Mouse (Mus musculus) liver, embryonic 11.5 days (tissue): Measurements from ENCODE around the gene Fam186b. TPM values are rescaled to one million over a fixed set of nuclear protein-coding genes. Genes with fewer than 3 reads are reported as not detected.
A peak's percentile ranks its signal among the peaks of the same experiment; 100 is the strongest.

Source experiments
- ATAC-seq: fragments of 200-750 bp; cut with Nextera tagmentation; replicated peaks from 2 replicates; pipeline ENCODE4 v1.8.0; 2017; ENCODE audit warnings: moderate number of reproducible peaks, mild to moderate bottlenecking, moderate TSS enrichment, moderate library complexity; ENCODE audit not compliant: low FRiP score
- DNase-seq: peaks from one replicate; pipeline ENCODE4 v3.0.0-alpha.2; 2017; ENCODE audit warnings: low spot score
- H3K27ac ChIP-seq: fragments of 300-500 bp; sonication (generic); 2 replicates; pipeline ENCODE4 v1.5.1; 2014; ENCODE audit warnings: mild to moderate bottlenecking, low read depth, low read length, control low read depth
- H3K27me3 ChIP-seq: fragments of 300-500 bp; sonication (generic); replicated peaks from 2 replicates; pipeline ENCODE4 v1.6.1; 2014; ENCODE audit warnings: low read length, mixed read lengths; ENCODE audit not compliant: control insufficient read depth, insufficient read depth
- H3K36me3 ChIP-seq: fragments of 300-500 bp; sonication (generic); 2 replicates; pipeline ENCODE4 v1.6.1; 2014; ENCODE audit warnings: mild to moderate bottlenecking, low read length, moderate library complexity, mixed read lengths; ENCODE audit not compliant: control insufficient read depth, insufficient read depth
- H3K4me1 ChIP-seq: fragments of 300-500 bp; sonication (generic); replicated peaks from 2 replicates; pipeline ENCODE4 v1.6.1; 2014; ENCODE audit warnings: low read length, mixed read lengths; ENCODE audit not compliant: control insufficient read depth, insufficient read depth
- H3K4me2 ChIP-seq: fragments of 300-500 bp; sonication (generic); 2 replicates; pipeline ENCODE4 v1.6.1; 2014; ENCODE audit warnings: mild to moderate bottlenecking, control low read depth, moderate library complexity
- H3K4me3 ChIP-seq: fragments of 300-500 bp; sonication (generic); 2 replicates; pipeline ENCODE4 v1.5.1; 2014; ENCODE audit warnings: low read depth, low read length, control low read depth
- H3K9ac ChIP-seq: fragments of 300-500 bp; sonication (generic); 2 replicates; pipeline ENCODE4 v1.6.1; 2014; ENCODE audit warnings: low read depth, low read length, control low read depth
- H3K9me3 ChIP-seq: fragments of 300-500 bp; sonication (generic); 2 replicates; pipeline ENCODE4 v1.6.1; 2016; ENCODE audit warnings: low read length, inconsistent platforms, mixed read lengths; ENCODE audit not compliant: control insufficient read depth
- WGBS: fragments of 180-500 bp; shearing (Covaris S2); extraction: QIAGEN DNeasy Blood & Tissue Kit; methylation state at CpG from one replicate; pipeline ENCODE4 v1.1.7; 2014; 5-methylcytosine and 5-hydroxymethylcytosine counted together
- polyA plus RNA-seq: library from polyadenylated mRNA; unstranded; fragments of >200 nt; fragmentation: Nextera tagmentation; extraction: Ambion mirVana; gene quantifications from 2 replicates; pipeline ENCODE4 v1.2.1, GENCODE M21; 2014

Fam186b gene
- polyA plus RNA-seq, 1 experiment from 2014 or later = 0.08 TPM

- Histone ChIP-seq H3K4me3 (no peak overlapping the region), H3K9ac (no peak overlapping the region), H3K27me3 (no peaks in the 10 kb centered on the region), H3K27ac (peak overlapping the region; percentile 58), H3K36me3 (peaks cover 25% of the 10 kb centered on the region), H3K9me3 (no peaks in the 10 kb centered on the region), H3K4me1 (no peaks in the 10 kb centered on the region), H3K4me2 (no peak overlapping the region)
- DNase-seq (no peak), ATAC-seq (no peak)
- WGBS = 69% methylated on average over 2 of the region's 2 CpGs
These were observed 21.6 kb upstream of the Fam186b start for GRCm38 (mm10) chr15:99317267-99317651.

DNA sequence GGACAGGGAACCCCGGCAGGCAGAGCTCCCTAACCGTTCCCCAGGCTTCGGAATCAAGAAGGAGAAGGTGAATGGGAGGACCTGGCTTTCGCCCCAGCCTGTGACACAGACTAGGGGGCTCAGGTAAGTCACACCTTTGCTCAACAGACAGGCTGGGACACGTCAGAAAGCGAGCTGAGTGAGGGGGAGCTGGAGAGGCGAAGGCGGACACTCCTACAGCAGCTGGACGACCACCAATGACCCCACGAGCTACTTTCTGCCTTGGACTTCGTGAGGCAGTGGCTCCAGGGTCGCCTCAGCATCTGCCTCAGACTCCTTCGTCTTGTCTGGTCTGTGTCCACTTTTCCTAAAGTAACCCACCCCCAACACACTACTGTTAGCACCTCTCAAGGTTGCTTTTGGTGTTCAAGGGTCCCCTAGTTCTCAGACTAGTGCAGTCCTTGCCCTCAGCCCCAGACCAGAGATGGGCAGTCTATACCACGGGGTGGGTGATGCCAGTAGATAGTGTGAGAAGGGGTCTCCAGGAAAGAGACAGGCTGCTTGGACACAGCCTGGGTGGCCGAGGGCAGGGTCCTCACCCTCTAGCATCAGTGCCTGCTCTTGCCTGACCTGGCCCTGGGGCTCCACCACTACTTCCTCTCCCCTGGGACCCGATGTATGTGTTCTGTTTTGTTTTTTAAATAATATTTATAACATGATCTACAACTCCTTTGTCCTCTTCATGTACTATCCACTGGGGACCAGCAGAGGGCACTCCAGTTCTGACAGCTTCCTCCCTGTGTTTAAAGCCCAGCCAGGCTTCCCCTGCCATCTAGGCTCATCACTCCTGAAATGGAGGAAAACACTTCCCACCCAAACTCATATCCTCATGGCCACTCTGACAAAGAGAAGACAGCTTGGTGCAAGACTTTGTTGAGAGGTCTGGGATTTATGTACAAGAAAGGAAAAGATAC is 20.9 kb upstream of the Fam186b start:
- peak; percentile 55 for DNase-seq

DNA sequence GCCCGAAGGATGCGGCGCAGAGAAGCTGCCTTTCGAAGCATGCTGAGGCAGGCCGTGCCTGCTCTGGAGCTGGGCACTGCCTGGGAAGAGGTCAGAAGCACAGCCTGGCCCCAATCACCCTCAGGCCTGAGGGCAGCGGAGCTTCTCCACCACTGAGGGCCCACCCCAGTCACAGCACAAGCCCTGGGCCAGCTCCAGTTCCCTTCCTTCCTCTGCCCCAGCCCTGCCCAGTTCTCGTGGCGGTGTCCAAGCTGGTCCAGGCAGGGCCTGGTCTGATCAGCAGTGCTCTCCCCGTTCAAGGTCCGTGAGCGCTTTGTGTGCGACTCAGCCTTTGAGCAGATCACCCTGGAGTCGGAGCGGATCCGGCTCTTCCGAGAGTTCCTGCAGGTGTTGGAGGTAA is 19.2 kb upstream of the Fam186b start:
- peaks cover 22% of the 10 kb centered on the region for H3K36me3 ChIP-seq
- 89% methylated on average over 16 of the region's 16 CpGs for WGBS

More for the DNA sequence above, 20.9 kb upstream of the Fam186b start:
- H3K27me3 ChIP-seq = no peaks in the 10 kb centered on the region
- no peak overlapping the region; the same call in 1 of the 2 replicates for H3K27ac ChIP-seq
- H3K4me1 ChIP-seq = no peaks in the 10 kb centered on the region
- H3K9ac ChIP-seq = no peak overlapping the region
- peaks cover 22% of the 10 kb centered on the region for H3K36me3 ChIP-seq
- H3K9me3 ChIP-seq = no peaks in the 10 kb centered on the region
- 69% methylated on average over 16 of the region's 16 CpGs for WGBS
- ATAC-seq = no peak
- H3K4me2 ChIP-seq = no peak overlapping the region
- no peak overlapping the region for H3K4me3 ChIP-seq

GRCm38 (mm10) chr15:99310617-99311016 is 14.9 kb upstream of the Fam186b start:
- Histone ChIP-seq H3K4me1 (no peaks in the 10 kb centered on the region), H3K9me3 (no peaks in the 10 kb centered on the region), H3K4me2 (no peak overlapping the region), H3K9ac (no peak overlapping the region), H3K36me3 (peaks cover 20% of the 10 kb centered on the region), H3K27me3 (no peaks in the 10 kb centered on the region), H3K27ac (no peak overlapping the region), H3K4me3 (no peak overlapping the region)
- DNase-seq (no peak), ATAC-seq (no peak)
- WGBS = 88% methylated on average over 5 of the region's 5 CpGs

More for the DNA sequence above, 19.2 kb upstream of the Fam186b start:
- H3K4me2 ChIP-seq = no peak overlapping the region
- no peaks in the 10 kb centered on the region for H3K9me3 ChIP-seq
- H3K9ac ChIP-seq = no peak overlapping the region
- H3K27ac ChIP-seq = no peak overlapping the region
- DNase-seq (no peak), ATAC-seq (no peak)
- H3K4me3 ChIP-seq = no peak overlapping the region
- no peaks in the 10 kb centered on the region for H3K27me3 ChIP-seq
- no peaks in the 10 kb centered on the region for H3K4me1 ChIP-seq

DNA sequence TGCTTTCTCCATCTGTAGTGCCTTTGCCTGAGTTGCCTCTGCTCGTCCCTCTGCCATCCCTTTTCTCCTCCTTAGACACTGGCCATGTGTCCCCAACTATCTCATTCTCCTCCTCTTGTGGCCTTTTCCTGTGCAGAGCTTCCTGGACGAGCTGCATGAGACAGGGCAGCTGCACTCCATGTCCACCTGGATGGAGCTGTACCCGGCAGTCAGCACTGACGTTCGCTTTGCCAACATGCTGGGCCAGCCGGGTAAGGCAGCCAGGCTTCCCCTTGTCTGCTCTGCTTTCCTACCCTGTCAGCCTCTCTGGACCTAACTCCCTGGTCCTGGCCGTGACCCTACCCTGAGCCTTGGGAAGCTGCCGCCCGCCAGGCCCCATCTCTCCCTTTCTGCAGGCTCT is 13.9 kb upstream of the Fam186b start:
- Histone ChIP-seq H3K36me3 (peaks cover 24% of the 10 kb centered on the region), H3K9me3 (no peaks in the 10 kb centered on the region), H3K27me3 (no peaks in the 10 kb centered on the region), H3K4me2 (no peak overlapping the region), H3K4me3 (no peak overlapping the region), H3K27ac (no peak overlapping the region), H3K4me1 (no peaks in the 10 kb centered on the region), H3K9ac (no peak overlapping the region)
- DNase-seq (no peak), ATAC-seq (no peak)
- 87% methylated on average over 9 of the region's 9 CpGs for WGBS

DNA sequence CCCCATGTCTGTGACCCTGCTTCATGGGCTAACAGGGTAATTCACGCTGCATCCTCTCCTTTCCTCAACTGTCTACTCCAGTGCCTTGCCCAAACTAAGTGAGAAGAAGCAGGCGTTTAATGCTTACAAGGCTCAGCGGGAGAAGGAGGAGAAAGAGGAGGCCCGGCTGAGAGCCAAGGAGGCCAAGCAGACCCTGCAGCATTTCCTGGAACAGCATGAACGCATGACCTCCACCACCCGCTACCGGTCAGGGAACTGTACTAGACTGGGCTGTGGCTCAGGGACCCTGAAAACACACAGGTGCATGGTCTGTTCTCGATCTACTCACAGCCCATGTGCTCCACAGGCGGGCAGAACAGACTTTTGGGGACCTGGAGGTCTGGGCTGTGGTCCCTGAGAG is 11.8 kb upstream of the Fam186b start:
- H3K4me3 ChIP-seq = no peak overlapping the region
- no peak for DNase-seq
- H3K4me1 ChIP-seq = no peaks in the 10 kb centered on the region
- ATAC-seq = no peak
- H3K9ac ChIP-seq = no peak overlapping the region
- no peak overlapping the region for H3K4me2 ChIP-seq
- no peaks in the 10 kb centered on the region for H3K27me3 ChIP-seq
- no peak overlapping the region for H3K27ac ChIP-seq
- WGBS = 81% methylated on average over 9 of the region's 9 CpGs
- peaks cover 24% of the 10 kb centered on the region for H3K36me3 ChIP-seq
- H3K9me3 ChIP-seq = no peaks in the 10 kb centered on the region

- WGBS = 44% methylated on average over 5 of the region's 5 CpGs
- Histone ChIP-seq H3K27ac (0 out of 2 replicates have a peak overlapping the region, but pooled peaks have one; percentile 82), H3K4me2 (peak overlapping the region; percentile 80), H3K4me3 (peak overlapping the region; percentile 74; the same call in 1 of the 2 replicates), H3K9ac (no peak overlapping the region), H3K27me3 (no peaks in the 10 kb centered on the region), H3K36me3 (no peaks in the 10 kb centered on the region), H3K4me1 (no peaks in the 10 kb centered on the region), H3K9me3 (no peaks in the 10 kb centered on the region)
- no peak for ATAC-seq
- no peak for DNase-seq
These were observed 525 bp upstream of the Fam186b start for GRCm38 (mm10) chr15:99296213-99296612.

GRCm38 (mm10) chr15:99294813-99295374 is 794 bp downstream of the Fam186b start, which contains the start of gene Prpf40b:
Prpf40b (plus strand) TSS chr15:99295087.
- no peaks in the 10 kb centered on the region for H3K9me3 ChIP-seq
- H3K4me1 ChIP-seq = no peaks in the 10 kb centered on the region
- H3K27ac ChIP-seq = peak within 1 kb of the TSS; percentile 82
- no peaks in the 10 kb centered on the region for H3K27me3 ChIP-seq
- no peaks in the 10 kb centered on the region for H3K36me3 ChIP-seq
- peak; percentile 92 for DNase-seq
- H3K4me3 ChIP-seq = peak within 1 kb of the TSS; percentile 74
- H3K4me2 ChIP-seq = peak within 1 kb of the TSS; percentile 80
- 1% methylated on average over 59 of the region's 64 CpGs for WGBS
- peak; percentile 96 for ATAC-seq
- peak within 1 kb of the TSS; percentile 75 for H3K9ac ChIP-seq
